Mouse (Mus musculus): ENCODE data around the gene Cactin.

Gene Cactin

DNA sequence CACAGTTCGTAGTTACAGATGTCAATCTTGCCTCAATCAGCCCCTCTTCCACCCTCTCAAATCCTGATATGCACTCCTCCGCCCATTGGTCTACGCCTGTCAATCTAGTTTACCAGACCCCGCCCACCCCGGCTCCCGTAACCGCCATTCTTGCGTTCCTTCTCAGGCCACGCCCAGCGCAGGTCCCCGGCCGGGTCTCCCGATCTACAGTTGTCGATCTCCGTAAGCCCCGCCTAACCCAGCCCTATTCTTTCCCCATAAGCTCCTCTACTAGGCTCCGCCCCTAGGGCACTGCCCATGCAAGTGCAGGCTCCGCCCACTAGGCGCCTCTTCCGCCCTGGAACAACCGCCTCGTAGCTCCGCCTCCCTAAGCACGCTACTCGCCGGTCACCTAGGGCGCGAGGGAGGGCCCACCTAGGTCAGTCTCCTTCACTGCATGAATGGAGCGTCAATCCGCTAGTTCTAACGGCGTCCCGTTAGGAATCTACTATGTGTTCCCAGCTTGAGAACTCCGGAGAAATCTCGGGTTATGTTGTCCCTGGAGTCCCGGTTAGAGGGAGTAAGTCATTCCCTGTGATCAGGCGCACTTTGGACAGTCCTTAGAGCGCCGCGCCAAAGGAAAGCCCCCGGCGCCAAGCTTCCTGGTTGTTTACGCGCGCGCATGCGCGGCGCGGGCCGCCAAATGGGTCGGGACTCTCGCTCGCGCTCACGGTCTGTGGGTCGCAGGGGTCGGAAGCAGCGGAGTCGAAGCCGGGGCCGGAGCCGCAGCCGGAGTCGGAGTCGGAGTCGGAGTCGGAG, at the start of gene Cactin:
Cactin (plus strand) TSS at position 554 of the 798 bp plus-strand sequence.
- DNase-seq, result peak; percentile 100

- DNase-seq, result peak; percentile 90
Observed at GRCm38 (mm10) chr10:81272356-81272755, 48.5 kb upstream of the Cactin start.

DNA sequence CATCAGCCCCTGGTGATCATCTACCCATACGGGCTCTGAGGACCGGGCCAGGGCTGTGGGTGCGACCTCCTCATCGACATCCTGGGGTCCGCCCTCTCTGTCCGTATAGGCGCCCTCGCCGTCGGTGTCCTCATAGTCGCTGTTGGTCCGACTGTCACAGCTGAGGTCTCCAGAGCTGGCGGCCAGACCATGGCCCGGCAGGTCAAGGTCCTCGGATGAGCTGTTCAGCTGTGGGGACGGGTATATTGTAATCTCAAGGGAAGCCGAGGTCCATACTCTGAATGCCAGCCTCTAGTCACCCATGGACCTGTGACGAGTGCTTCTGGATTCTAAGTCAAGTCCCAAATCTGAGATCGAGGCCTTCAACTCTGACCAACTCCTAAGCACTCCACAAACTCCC, 47.1 kb upstream of the Cactin start:
- DNase-seq, result no peak

DNA sequence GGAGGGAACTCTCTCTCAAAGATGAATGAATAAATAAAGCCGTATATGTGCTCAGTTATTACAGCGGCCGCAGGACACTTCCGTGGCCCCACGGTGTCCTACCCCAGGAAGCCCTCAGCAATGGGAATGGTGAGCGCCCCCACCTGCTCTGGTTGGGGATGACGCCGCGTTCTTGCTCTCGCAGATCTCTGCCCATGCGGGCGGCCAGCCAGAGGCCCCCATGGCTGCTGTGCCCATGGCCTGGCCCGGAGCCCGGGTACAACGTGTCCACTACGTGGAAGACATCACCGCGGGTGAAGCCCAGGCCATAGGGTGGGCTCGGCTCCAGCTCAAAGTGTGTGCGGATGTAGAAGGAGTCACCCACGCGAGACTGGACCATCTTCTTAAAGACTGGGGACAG, 43.2 kb upstream of the Cactin start:
- DNase-seq, result no peak

- no peak for DNase-seq
Observed at GRCm38 (mm10) chr10:81279496-81279895, 41.4 kb upstream of the Cactin start.

DNA sequence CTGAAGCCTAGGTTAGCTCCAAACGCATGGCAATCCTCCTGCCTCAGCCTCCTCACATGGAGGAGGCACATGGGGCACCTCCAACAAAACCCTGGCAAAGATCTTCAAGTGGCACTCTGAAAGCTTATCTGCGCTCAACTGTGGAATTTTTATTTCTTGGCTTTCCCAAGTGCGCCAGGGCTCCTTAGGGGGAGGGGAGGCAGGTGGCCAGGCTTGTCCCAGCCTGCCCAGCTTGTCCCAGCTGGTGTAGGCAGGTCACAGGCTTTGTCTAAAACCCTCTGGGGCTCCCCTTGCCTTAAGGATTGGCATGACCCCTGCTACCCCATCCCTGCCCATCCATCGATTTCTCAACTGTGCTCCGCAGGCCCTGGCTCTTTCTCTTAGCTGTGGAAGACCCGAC, 36.7 kb upstream of the Cactin start:
- no peak for DNase-seq

- DNase-seq, result no peak
Observed at GRCm38 (mm10) chr10:81284719-81285118, 36.2 kb upstream of the Cactin start.

DNA sequence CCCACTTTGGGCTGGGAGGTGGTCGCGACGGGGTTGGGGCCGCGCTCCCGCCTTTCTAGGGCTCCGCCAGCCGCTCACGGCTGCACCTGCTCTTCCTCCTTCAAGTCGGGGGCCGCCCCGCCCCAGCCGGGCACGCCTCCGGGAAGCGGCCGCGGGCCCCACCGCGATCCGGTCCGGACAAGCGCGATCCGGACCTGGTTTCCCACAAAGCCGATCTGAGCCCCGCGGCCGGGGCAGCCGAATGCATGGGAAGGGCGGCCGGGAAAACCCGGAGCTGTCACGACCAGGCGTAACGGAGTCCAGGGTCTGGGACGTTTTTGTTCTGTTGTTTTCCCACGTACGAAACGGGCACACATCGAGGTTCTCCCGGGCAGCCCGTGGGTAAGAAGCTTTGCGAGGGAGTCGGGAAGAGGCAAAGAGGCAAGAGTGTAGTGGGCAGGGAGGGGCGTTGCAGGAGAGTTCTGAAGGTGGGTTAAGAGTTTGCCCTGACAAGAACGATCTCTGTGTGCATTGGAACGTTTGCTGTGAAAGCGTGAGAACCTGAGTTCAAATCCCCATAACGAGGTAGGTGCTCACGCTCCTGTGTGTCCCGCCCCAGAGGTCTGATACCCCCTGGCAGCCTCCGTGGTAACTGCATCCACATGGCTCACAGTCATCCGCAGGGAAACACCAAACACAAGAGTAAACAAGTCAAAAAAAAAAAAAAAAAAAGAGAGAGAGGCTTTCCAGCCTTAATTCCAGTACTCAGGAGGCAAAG, 35.0 kb upstream of the Cactin start:
- peak; percentile 98 for DNase-seq

DNA sequence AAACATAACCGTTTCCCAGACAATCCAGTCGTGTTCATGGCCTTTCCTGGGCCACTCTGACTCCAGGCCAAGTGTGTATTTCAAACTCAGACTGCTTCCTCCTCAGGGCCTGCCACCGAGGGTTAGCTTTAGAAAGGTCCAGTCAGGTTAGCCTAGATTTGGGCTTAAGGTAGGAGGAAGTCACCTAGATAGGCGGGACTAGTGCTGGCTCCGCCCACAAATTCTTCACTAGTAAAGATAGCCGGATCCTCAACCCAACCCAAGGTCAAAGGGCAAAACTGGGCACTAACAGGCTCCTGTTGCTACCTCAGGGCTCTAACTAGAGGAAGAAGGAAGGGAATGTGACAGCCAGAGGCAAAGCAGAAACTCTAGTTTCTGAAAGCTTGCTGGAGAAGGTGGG, 34.3 kb upstream of the Cactin start:
- no peak for DNase-seq

DNA sequence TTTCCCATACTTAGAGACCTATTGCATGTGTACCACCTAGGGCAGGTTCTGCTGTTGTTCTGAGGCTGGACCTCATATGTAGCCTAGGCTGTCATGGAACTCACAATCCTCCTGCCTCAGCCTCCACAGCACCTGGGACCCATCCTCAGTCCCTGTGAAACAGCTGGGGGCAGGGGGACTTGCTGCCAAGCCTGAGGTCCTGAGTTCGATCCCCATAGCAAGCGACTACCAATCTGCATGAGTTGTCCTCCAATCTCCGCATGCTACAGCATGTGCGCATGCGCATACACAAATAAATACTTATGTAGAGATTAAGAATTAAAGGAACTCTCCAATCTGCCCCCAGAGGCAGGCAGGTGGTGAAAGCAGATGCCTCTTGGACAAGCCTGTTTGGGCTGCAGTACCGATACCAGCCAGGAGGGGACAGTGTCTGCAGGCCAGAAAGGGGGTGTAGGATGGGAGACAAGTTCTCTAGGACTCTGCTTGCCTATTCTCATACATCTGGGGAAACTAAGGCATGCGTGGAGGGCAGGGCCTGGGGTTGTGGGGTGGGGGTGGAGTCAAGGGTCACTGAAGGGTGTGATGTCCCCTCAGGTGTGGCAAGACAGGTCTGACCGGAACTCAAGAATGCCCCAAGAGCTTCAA, 33.3 kb upstream of the Cactin start:
- peak; percentile 92 for DNase-seq

GRCm38 (mm10) chr10:81288601-81289000, 32.3 kb upstream of the Cactin start:
- DNase-seq, result no peak

- DNase-seq, result peak; percentile 97
Observed at GRCm38 (mm10) chr10:81289278-81289677, 31.6 kb upstream of the Cactin start.

GRCm38 (mm10) chr10:81289811-81290210, 31.1 kb upstream of the Cactin start:
- no peak for DNase-seq

- no peak for DNase-seq
Observed at GRCm38 (mm10) chr10:81290698-81291460, 30.0 kb upstream of the Cactin start.

DNA sequence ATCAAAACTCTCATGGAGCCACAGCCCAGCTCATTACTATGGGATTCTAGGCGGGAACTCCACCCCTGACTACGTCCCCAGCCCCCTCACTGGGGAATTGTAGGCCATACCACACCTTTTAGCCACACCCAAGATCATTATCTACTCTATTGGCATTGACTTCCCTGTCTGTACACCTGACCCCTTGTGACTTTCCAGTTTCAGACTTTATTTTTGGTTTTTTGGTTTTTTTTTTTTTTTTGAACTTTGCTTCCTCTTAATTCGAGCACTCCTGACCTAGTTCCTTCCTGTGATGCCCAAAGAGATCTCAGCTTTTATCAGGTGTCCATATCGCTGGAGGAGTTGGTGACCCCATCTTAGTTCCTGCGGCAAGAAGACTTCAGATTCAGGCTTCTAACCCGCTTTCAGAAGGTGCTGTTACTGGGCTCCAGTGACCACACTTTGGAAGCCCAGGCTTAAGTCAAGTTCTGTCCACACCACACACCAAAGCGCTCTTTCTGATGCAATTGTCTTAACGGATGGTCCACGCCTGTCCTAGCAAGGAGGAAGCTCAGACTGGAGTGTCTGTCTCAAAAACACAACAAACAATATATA, 29.3 kb upstream of the Cactin start, which contains the start of gene Tjp3:
Tjp3 (minus strand) TSS at position 71 of the 594 bp plus-strand sequence.
- DNase-seq, result no peak

DNA sequence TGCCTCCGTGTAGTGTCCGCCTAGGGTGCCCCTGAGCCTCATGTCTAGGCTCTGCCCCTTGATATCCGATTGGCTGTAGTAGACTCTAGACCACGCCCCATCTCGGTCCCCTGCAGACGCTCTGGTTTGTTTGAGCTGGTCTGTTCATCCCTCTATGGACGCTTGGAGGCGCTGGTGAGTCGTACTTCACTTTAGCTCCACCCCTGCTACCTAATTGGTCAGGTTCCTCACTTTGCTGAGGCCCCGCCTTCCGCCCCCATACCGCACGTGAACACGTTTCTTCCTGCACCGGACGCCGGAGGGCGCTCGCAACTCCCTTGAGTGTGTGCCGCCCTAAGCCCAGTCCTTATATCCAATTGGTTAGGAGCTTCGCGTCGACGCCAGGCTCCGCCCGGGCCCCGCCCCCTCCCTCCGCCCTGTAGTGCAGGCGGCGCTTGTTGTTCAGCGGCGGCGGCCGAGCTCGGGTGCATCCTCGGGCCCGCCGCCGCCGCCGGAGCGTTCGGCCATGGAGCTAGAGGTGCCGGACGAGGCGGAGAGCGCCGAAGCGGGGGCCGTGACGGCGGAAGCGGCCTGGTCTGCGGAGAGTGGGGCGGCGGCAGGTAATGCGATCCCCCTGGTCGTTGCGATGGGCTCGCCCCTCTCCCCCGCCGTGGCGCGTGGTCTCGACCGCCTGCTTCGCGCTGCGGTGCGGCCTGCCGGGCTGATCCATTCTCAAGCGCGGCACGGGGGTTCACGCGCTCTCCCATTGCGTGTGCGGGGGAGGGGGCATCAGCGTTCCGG, 28.2 kb upstream of the Cactin start, which contains the start of gene Pip5k1c:
Pip5k1c (plus strand) TSS at position 410 of the 780 bp plus-strand sequence.
- DNase-seq, result peak; percentile 100

DNA sequence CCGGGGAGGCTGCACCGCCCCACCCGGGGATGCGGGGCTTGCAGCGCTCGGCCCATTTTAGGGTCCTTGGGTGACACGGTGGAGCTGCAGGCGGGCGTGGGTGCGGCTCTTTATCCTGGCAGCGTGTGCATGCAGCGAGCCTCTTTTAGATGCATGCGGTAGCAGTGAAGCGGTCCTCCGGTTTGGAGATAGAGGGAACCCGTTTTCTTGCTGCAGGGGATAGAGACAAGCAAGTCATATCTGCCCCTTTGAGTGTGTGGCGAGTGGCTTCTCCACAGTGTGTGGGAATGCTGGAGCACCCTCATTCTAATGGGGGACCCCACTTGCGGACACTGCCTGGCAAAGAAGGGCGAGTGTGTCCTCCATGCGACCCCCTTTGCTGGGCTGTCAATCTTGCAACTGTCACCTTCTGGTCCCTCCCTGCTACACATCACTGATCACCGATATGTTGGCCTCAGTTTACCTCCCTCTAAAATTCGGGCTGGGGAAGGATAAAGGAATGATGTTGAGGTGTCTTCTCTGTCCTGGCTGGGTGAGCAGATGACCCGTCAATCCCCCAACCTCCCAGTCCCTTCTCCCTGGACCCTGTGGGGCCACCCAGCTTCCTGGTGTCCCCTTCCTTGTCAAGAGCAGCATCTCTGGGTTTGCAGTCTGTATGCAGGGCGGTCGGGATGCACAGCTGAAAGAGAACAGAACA, 27.4 kb upstream of the Cactin start:
- DNase-seq, result peak; percentile 95

DNA sequence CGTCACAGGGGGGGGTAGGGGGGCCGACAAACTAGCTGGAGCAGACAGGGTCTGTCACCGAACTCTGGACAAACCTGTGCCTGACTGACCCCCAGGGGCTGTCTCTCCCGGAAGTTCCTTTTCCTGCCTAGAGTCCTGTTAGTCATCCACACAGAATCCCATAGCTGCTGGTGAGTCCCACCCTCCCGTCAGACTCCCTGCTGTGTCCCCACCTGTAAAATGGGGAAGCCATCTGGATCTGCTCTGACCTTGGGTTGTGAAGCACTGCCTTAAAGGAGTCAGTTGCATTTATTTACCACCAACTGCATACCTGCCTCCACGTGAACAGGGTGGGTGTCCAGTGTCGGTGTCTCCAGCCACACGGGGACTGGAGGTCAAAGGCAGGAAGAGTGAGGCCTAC, 26.5 kb upstream of the Cactin start:
- DNase-seq, result peak; percentile 93

DNA sequence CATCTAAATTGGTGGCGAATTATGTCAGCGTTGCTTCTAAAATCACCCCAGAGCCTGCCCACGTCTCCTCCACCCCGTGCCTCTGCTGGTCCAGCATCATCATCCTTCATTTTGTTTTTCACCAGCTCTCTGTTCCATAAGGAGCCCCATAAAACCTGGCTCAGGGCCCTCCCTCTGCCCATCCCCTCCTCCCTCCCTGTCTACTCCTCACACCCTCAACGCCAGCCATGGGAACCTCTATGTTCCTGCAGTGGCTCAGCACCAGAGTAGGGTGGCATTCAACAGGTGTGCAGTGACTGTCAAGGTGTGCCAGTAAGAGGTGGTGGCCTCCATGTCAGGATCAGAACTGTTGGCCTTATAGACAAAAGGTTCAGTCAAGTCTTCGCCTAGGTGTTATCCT, 25.7 kb upstream of the Cactin start:
- DNase-seq, result no peak

DNA sequence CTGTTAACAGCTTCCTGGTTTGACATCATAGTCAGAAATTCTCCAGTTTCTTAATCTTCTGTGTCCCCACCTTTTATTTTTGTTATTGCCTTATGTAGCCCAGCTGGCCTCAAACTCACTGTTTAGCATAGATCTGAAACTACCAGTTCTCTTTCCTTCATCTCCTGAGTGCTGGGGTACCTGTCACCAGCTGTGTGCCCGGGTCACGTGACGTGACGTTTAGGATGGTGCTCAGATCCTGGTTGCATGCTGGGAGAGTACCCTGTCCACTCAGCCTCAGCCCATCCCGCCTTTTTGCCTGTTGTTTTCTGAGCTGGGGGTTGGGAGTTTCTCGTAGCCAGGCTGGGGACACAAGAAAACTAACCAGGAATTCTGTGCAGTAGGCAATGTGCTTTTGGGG, 23.7 kb upstream of the Cactin start:
- peak; percentile 94 for DNase-seq

- DNase-seq, result peak; percentile 99
Observed at GRCm38 (mm10) chr10:81297845-81298244, 23.1 kb upstream of the Cactin start.

Measured in heart, adult 11 months (tissue).